Mouse (Mus musculus) limb, embryonic 11.5 days (tissue): ENCODE measurements around the gene Gtf2b. TPM values are rescaled to one million over a fixed set of nuclear protein-coding genes. Genes with fewer than 3 reads are reported as not detected.

ENCODE experiments used
- ATAC-seq: fragments of 200-750 bp; cut with Nextera tagmentation; 2 replicates; pipeline ENCODE4 v1.8.0; 2017; ENCODE audit warnings: low read depth; ENCODE audit not compliant: insufficient number of reproducible peaks, low FRiP score, low TSS enrichment
- DNase-seq: peaks from one replicate; pipeline ENCODE4 v3.0.0-alpha.2; 2015; ENCODE audit warnings: low spot score
- H3K27ac ChIP-seq: fragments of 300-500 bp; sonication (generic); replicated peaks from 2 replicates; pipeline ENCODE4 v1.5.1; 2014; ENCODE audit warnings: low read depth, mild to moderate bottlenecking, low read length
- H3K27me3 ChIP-seq: fragments of 300-500 bp; sonication (generic); 2 replicates; pipeline ENCODE4 v1.6.1; 2014; ENCODE audit warnings: mild to moderate bottlenecking, low read length, mixed read lengths; ENCODE audit not compliant: control insufficient read depth, insufficient read depth
- H3K36me3 ChIP-seq: fragments of 300-500 bp; sonication (generic); 2 replicates; pipeline ENCODE4 v1.6.1; 2014; ENCODE audit warnings: mild to moderate bottlenecking, low read length, moderate library complexity, mixed read lengths; ENCODE audit not compliant: control insufficient read depth, insufficient read depth
- H3K4me1 ChIP-seq: fragments of 300-500 bp; sonication (generic); 2 replicates; pipeline ENCODE4 v1.6.1; 2014; ENCODE audit warnings: low read length, mixed read lengths; ENCODE audit not compliant: control insufficient read depth, insufficient read depth
- H3K4me2 ChIP-seq: fragments of 300-500 bp; sonication (generic); 2 replicates; pipeline ENCODE4 v1.6.1; 2014; ENCODE audit warnings: low read depth, mild to moderate bottlenecking, moderate library complexity; ENCODE audit not compliant: severe bottlenecking
- H3K4me3 ChIP-seq: fragments of 300-500 bp; sonication (generic); 2 replicates; pipeline ENCODE4 v1.5.1; 2014; ENCODE audit warnings: low read depth, low read length
- H3K9ac ChIP-seq: fragments of 300-500 bp; sonication (generic); 2 replicates; pipeline ENCODE4 v1.6.1; 2014; ENCODE audit warnings: mild to moderate bottlenecking, low read length
- H3K9me3 ChIP-seq: fragments of 300-500 bp; sonication (generic); 2 replicates; pipeline ENCODE4 v1.6.1; 2016; ENCODE audit warnings: low read length; ENCODE audit not compliant: control insufficient read depth
- WGBS: fragments of 180-500 bp; shearing (Covaris S2); extraction: QIAGEN DNeasy Blood & Tissue Kit; methylation state at CpG from one replicate; pipeline ENCODE4 v1.1.7; 2014; 5-methylcytosine and 5-hydroxymethylcytosine counted together
- polyA plus RNA-seq: library from polyadenylated mRNA; unstranded; fragments of >200 nt; fragmentation: Nextera tagmentation; extraction: Ambion mirVana; gene quantifications from 2 replicates; pipeline ENCODE4 v1.2.1, GENCODE M21; 2014

Gtf2b gene
- polyA plus RNA-seq, 1 experiment from 2014 or later = 101 TPM

DNA sequence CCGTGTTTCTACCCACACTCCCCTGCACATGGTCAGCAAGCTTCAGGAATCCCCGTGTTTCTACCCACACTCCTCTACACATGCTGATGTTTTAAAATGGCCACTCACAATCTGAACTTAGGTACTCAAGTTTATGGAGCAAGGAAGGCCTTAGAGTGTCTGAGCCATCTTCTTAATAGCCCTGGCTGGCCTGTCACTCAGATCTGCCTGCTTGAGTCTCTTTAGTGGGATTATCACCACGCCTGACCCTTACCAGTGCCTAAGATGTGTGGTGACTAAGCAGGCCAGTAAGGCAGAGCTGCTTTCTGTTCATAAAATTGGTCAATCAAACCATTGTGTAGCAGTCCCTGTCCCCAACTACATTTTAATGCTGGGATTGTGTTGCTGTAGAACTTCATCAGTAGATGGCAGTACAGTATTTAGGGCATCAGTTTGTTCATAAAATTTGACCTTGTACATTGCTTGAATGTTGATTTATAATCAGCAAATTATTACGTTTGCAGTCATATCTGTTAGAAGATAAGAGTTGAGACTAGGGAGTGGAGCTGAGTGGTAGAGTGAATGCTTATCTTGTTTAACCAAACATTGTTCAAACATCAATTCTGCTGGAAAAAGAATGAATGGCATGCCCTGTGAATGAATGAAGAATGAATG lies 8.8 kb downstream of the Gtf2b start:
- Histone ChIP-seq H3K4me1 (no peaks in the 10 kb centered on the region), H3K4me3 (no peak overlapping the region), H3K27ac (no peak overlapping the region), H3K27me3 (no peaks in the 10 kb centered on the region), H3K36me3 (no peaks in the 10 kb centered on the region; the same call in 1 of the 2 replicates), H3K4me2 (no peak overlapping the region), H3K9me3 (no peaks in the 10 kb centered on the region), H3K9ac (no peak overlapping the region)
- ATAC-seq = no peak
- 83% methylated on average over 4 of the region's 4 CpGs for WGBS
- DNase-seq = no peak

DNA sequence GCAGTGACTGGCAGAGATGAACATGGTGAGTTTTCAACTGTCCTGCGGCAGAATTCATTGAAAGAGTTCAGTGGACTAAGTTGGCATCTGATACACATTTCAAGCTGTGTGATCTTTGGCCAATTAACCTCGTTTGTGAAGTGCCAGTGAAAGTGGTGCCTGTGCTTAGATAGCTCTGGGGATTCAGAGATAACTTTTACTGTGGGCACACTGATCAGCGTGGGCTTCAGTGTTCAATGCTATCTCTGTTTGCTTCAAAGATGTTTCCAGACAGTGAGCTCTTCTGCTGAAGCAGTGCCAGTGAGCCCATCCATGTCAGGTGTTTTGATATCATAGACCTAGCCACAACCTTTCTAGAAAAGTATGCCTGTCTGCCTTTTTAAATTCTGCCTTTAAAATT lies 12.4 kb downstream of the Gtf2b start:
- WGBS = 76% methylated on average over 3 of the region's 3 CpGs
- H3K4me2 ChIP-seq = no peak overlapping the region
- no peaks in the 10 kb centered on the region for H3K4me1 ChIP-seq
- no peak overlapping the region for H3K27ac ChIP-seq
- DNase-seq (no peak), ATAC-seq (no peak)
- H3K4me3 ChIP-seq = no peak overlapping the region
- no peaks in the 10 kb centered on the region for H3K9me3 ChIP-seq
- H3K27me3 ChIP-seq = no peaks in the 10 kb centered on the region
- H3K9ac ChIP-seq = no peak overlapping the region
- peaks cover 7% of the 10 kb centered on the region; the same call in 1 of the 2 replicates for H3K36me3 ChIP-seq

DNA sequence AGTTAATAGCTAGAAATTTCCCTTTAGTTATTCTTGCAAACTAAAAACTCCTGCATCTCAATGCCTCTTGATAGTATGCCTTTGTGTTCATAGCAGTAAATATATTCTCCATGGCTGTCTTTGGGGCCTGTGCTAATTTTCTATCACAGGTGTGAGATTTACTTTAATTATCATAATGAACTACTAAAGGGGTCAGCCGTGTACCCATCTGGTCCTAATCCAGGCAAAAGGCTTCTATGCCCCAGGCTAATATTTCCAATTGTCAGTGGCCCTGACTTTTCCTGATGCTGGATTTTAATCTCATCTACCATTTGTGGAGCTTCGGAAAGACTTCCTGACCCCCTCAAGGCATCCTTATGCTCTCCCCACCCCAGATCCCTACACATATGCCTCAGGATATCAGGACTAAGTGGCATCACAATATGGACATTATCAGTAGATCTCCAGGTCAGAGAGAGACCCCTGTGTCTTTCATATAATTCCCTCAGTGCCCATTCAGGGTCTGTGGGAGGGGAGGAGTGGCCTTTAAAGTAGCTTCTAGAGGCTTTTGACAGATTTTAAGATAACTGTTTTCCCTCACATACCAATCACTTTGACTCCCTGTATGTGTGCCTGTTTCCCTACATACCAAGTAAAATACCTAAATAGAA lies 21.7 kb downstream of the Gtf2b start:
- no peaks in the 10 kb centered on the region for H3K4me1 ChIP-seq
- no peaks in the 10 kb centered on the region for H3K27me3 ChIP-seq
- H3K9ac ChIP-seq = no peak overlapping the region
- no peaks in the 10 kb centered on the region for H3K9me3 ChIP-seq
- WGBS = 48% methylated on average over 2 of the region's 2 CpGs
- ATAC-seq (no peak), DNase-seq (no peak)
- H3K4me2 ChIP-seq = no peak overlapping the region
- H3K4me3 ChIP-seq = no peak overlapping the region
- H3K36me3 ChIP-seq = peaks cover 2% of the 10 kb centered on the region; the same call in 1 of the 2 replicates
- no peak overlapping the region for H3K27ac ChIP-seq

DNA sequence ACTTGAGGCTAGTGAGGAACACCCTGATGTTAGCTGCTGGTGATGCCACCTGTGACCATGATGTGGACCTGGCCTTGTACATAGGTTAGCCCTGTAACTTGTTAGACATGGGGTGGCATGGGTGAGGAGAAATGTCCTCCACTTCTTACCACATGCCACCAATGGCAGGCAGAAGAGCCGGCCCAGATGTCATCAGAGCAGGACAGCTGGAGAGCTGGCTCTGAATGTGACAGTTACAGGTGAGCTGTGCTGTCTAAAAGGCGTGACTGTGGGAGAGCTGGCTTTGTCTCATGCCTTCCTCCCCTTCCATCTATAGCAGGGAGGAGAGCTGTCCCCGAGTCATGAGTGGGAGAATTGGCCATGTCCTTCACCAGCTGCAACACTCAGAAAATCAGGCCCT lies 30.7 kb downstream of the Gtf2b start:
- ATAC-seq (no peak; the same call in 1 of the 2 replicates), DNase-seq (no peak)
- WGBS = 94% methylated on average over 3 of the region's 3 CpGs
- Histone ChIP-seq H3K4me1 (no peaks in the 10 kb centered on the region), H3K36me3 (peaks cover 3% of the 10 kb centered on the region), H3K27me3 (no peaks in the 10 kb centered on the region), H3K27ac (no peak overlapping the region), H3K9ac (no peak overlapping the region), H3K4me3 (no peak overlapping the region), H3K4me2 (no peak overlapping the region), H3K9me3 (no peaks in the 10 kb centered on the region)

DNA sequence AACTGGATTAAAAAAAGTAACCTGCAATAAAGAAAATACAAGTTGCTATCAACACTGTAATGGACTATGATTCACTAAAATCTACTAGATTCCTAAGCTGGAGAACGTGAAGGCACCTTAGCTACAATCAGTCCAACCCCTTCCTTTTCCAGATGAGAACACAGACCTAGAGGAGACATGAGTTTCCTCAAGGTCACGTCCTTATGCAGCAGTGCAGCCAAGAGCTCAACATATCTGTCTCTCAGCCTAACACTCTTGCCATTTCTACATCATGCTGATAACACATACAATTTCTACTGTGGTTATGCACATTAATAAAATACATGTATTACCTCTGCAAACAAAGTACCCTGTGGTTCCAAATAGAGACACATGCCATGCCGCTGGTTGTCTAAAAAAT lies 46.7 kb downstream of the Gtf2b start:
- 92% methylated on average over 3 of the region's 3 CpGs for WGBS
- H3K27me3 ChIP-seq = no peaks in the 10 kb centered on the region
- no peaks in the 10 kb centered on the region for H3K9me3 ChIP-seq
- DNase-seq = no peak
- no peak overlapping the region for H3K4me2 ChIP-seq
- H3K4me1 ChIP-seq = no peaks in the 10 kb centered on the region
- ATAC-seq = no peak
- no peak overlapping the region for H3K4me3 ChIP-seq
- no peak overlapping the region for H3K9ac ChIP-seq
- no peak overlapping the region for H3K27ac ChIP-seq
- H3K36me3 ChIP-seq = peaks cover 9% of the 10 kb centered on the region; the same call in 1 of the 2 replicates

DNA sequence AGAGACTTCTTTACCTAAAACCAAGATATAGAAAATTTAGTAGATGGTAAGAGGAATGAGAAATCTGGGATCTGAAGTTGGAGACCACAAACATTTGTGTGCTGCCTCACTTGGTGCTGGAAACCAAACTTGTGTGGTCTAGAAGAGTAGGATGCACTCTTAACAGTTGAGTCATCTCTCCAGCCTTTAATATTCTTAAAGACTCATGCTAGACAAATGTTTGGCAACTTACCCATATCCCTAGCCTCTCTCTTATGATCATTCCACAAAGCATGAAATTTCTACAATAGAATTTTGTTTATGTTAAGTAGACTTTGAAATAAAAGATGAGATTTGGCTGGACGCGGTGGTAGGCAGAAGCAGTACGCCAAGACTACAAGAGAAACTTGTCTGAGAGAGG lies 52.7 kb downstream of the Gtf2b start:
- no peaks in the 10 kb centered on the region for H3K4me1 ChIP-seq
- 95% methylated on average over 3 of the region's 3 CpGs for WGBS
- no peak for ATAC-seq
- no peak overlapping the region for H3K9ac ChIP-seq
- H3K9me3 ChIP-seq = no peaks in the 10 kb centered on the region
- H3K36me3 ChIP-seq = peaks cover 5% of the 10 kb centered on the region; the same call in 1 of the 2 replicates
- H3K4me2 ChIP-seq = no peak overlapping the region
- DNase-seq = no peak
- H3K27ac ChIP-seq = no peak overlapping the region
- H3K4me3 ChIP-seq = no peak overlapping the region
- no peaks in the 10 kb centered on the region for H3K27me3 ChIP-seq

DNA sequence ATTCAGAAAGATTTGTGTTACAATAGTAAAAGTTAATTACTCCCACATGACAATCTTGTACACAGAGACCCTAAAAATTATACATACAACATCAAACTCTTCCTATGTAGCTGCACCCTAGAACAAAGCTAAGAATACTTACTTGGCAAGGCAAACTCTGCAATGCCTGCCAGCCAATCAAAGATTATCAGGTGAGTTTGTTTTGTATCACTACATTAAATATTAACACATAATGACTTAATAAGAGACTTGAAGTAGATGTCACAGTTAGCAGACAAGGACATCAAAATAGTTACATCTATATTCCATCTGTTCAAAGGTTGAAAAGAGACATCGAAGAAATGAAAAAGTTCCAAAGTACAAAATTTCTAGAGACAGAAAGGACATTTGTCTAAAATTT lies 58.8 kb downstream of the Gtf2b start:
- no peak for ATAC-seq
- H3K9ac ChIP-seq = no peak overlapping the region
- no peak overlapping the region for H3K4me2 ChIP-seq
- WGBS = 93% methylated on average over 1 of the region's 1 CpGs
- peaks cover 8% of the 10 kb centered on the region; the same call in 1 of the 2 replicates for H3K36me3 ChIP-seq
- no peak overlapping the region for H3K27ac ChIP-seq
- no peaks in the 10 kb centered on the region for H3K27me3 ChIP-seq
- H3K9me3 ChIP-seq = no peaks in the 10 kb centered on the region
- no peak overlapping the region for H3K4me3 ChIP-seq
- H3K4me1 ChIP-seq = no peaks in the 10 kb centered on the region
- DNase-seq = no peak

DNA sequence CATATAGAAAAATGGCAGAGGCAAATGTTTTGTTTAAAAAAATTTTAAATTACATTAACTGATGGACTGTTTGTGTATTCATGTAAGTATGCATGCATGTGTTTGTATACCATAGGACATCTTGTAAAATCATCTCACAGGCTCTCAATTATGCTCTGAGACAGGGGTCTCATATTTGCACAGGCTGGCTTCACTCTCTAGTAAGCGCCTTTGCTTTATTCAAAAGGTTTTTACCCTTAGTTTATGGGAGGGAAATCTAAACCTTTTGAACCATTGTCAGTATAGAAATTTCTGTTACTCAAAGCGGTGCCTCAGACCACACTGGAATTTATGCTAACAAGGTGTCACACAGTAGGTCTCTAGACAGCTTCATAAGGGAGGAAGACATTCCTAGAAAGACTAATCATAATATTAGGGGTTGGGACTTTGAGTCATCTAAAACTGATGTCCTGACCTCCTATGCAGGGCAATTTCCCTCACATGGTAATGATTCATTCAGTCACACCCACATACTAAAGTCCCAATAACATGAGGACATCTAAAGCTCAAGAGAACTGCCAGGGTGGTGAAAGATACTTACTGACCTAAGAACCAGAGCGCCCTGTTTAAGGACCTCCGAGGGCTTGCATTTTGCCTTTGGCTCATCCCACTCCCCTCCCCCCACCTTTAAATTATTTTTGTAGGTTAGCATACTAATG lies 61.8 kb downstream of the Gtf2b start:
- no peaks in the 10 kb centered on the region for H3K9me3 ChIP-seq
- WGBS = 90% methylated on average over 4 of the region's 4 CpGs
- ATAC-seq (no peak), DNase-seq (no peak)
- no peak overlapping the region for H3K4me3 ChIP-seq
- H3K27ac ChIP-seq = no peak overlapping the region
- no peak overlapping the region for H3K9ac ChIP-seq
- H3K36me3 ChIP-seq = peaks cover 10% of the 10 kb centered on the region; the same call in 1 of the 2 replicates
- no peak overlapping the region for H3K4me2 ChIP-seq
- no peaks in the 10 kb centered on the region for H3K4me1 ChIP-seq
- no peaks in the 10 kb centered on the region for H3K27me3 ChIP-seq
